Mouse (Mus musculus) erythroblast, embryonic 14.5 days (primary cell): ENCODE measurements around the gene Tada1.

Source experiments
- GATA1 ChIP-seq: IDR thresholded peaks from 2 replicates; pipeline ENCODE4 v1.6.1; 2012; ENCODE audit warnings: low read length, inconsistent platforms, mixed read lengths
- TAL1 ChIP-seq: IDR thresholded peaks from 3 replicates; pipeline ENCODE4 v1.6.1; 2012; ENCODE audit warnings: low read length, inconsistent platforms, mixed read lengths

DNA sequence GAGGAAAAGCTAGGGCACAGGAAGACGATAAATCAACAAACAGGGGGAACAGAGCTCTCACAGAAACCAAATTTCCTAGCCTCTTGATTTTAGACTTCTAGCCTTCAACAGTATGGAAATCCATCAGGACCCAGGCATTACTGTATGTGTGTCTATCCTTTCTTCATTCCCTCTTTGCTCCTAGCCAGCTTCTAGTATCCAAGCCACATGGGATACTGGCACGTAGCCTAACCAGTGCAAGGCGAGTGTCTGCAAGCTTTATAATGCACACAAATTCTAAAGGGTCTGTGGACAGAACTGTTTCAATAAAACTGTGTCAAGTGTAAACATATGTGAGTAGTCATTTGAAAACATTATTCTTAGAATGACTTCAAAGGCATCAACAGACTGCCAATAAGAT is 16.2 kb upstream of the Tada1 start:
- TF ChIP-seq GATA1 (no peak), TAL1 (no peak)
